Mouse (Mus musculus): ENCODE data around the gene Shank1. TPM values are rescaled to one million over a fixed set of nuclear protein-coding genes. Genes with fewer than 3 reads are reported as not detected.

The Shank1 gene
- polyA plus RNA-seq, 1 experiment from 2014 or later: 9.5 TPM

DNA sequence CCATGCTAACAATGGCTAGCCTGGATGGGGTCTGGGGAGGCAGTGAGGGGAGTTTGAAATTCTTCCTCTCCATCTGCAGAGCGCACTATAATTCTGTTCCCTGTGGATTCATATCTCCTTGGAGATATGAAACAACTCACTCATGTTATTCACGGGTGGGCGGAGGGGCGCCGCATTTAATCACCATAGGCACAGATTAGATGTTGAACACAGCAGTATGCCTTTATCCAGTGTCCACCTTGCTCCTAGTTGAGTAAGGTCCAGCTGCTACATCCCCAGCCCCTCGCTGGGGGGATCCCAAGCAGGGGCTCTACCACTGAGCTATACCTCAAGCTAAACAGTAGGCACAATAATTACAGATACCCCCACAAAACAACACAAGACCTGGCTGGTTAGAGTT lies 45.4 kb downstream of the Shank1 start:
- 0 out of 2 replicates have a peak, but pooled peaks cover 7% of the 10 kb centered on the region for H3K36me3 ChIP-seq (ENCODE audit: control insufficient read depth, insufficient read depth, low read length)
- ATAC-seq: no peak
- H3K27me3 ChIP-seq (replicated peaks; ENCODE audit: control insufficient read depth, insufficient read depth, low read length): peaks cover 66% of the 10 kb centered on the region
- DNase-seq (ENCODE audit: low spot score): no peak
- no peak overlapping the region for H3K4me2 ChIP-seq (ENCODE audit: low read length)
- H3K4me1 ChIP-seq (ENCODE audit: control insufficient read depth, insufficient read depth, low read length): peaks cover 15% of the 10 kb centered on the region
- 55% methylated on average over 6 of the region's 6 CpGs for WGBS
- H3K9ac ChIP-seq (ENCODE audit: low read length): no peak overlapping the region
- H3K4me3 ChIP-seq (ENCODE audit: low read depth, low read length): no peak overlapping the region
- H3K9me3 ChIP-seq (replicated peaks; ENCODE audit: control insufficient read depth, low read length): no peaks in the 10 kb centered on the region
- H3K27ac ChIP-seq (ENCODE audit: low read depth, low read length): no peak overlapping the region

DNA sequence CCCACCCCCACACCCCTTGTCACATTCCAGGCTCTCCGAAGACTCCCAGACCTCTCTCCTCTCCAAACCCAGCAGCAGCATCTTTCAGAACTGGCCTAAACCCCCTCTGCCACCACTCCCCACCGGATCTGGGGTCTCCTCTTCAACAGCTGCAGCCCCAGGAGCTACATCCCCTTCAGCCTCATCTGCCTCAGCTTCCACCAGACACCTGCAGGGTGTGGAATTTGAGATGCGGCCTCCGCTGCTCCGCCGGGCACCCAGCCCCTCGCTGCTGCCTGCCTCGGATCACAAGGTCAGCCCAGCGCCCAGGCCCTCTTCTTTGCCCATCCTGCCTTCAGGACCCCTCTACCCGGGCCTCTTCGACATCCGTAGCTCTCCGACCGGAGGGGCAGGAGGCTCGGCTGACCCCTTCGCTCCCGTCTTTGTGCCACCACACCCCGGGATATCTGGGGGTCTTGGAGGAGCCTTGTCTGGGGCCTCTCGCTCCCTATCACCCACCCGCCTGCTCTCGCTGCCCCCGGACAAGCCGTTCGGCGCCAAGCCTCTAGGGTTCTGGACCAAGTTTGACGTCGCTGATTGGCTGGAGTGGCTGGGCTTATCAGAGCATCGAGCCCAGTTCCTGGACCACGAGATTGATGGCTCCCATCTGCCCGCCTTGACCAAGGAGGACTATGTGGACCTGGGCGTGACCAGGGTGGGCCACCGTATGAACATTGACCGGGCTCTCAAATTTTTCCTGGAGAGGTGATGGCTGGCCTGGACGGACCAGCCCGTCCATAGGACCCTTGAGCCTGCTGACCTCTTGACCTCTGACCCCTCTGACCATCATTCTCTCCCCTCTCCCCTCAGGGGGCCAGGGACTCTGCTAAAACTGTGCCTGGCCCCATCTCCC lies 46.8 kb downstream of the Shank1 start:
- H3K9me3 ChIP-seq (replicated peaks; ENCODE audit: control insufficient read depth, low read length): no peaks in the 10 kb centered on the region
- peaks cover 64% of the 10 kb centered on the region for H3K27me3 ChIP-seq (replicated peaks; ENCODE audit: control insufficient read depth, insufficient read depth, low read length)
- H3K4me1 ChIP-seq (ENCODE audit: control insufficient read depth, insufficient read depth, low read length): peaks cover 13% of the 10 kb centered on the region
- H3K36me3 ChIP-seq (ENCODE audit: control insufficient read depth, insufficient read depth, low read length): 0 out of 2 replicates have a peak, but pooled peaks cover 6% of the 10 kb centered on the region
- WGBS: 3% methylated on average over 35 of the region's 35 CpGs
- peak; percentile 29 for DNase-seq (ENCODE audit: low spot score)
- no peak overlapping the region for H3K4me2 ChIP-seq (ENCODE audit: low read length)
- peak overlapping the region; percentile 37; the same call in 1 of the 2 replicates for H3K9ac ChIP-seq (ENCODE audit: low read length)
- no peak overlapping the region for H3K4me3 ChIP-seq (ENCODE audit: low read depth, low read length)
- no peak overlapping the region for H3K27ac ChIP-seq (ENCODE audit: low read depth, low read length)
- no peak for ATAC-seq

DNA sequence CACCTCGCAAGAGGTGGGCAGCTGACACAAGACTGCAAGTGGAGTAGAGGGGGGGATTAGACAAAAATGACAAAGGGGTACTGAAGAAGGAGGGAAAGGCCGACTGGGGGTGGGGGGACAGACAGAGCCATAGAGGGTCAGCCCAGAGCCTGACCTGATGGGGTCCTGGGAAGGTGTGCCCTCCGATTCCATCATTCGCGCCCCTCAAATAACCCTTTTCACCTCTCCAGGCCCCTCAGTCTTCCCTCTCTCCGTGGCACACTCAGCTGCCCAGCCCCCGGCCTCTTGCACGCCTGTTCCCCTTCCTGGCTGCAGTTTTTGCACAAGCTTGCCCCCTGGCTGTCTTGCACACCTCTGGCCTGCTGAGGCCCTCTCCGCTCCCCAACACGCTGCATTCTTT lies 47.5 kb downstream of the Shank1 start:
- no peak for ATAC-seq

DNA sequence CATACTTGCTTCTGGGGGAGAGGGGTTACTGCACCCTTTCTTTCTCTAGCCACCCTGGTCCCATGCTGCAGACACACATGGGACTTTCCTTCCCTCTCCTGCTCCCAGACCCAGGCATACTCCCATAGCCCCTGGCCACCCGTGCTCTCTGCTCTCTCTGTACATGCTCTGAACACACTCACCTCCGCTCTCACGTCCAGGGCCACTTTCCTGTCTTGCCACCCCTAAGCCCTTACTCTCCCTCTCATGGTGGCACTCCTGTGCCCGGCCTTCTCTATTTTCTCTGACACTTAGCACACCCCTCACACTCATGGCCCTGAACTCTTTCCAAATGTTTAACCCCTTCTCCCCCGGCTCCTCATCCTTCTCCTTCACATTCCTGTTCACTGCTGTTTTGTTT lies 48.0 kb downstream of the Shank1 start:
- H3K9me3 ChIP-seq (replicated peaks; ENCODE audit: control insufficient read depth, low read length): no peaks in the 10 kb centered on the region
- peaks cover 56% of the 10 kb centered on the region for H3K27me3 ChIP-seq (replicated peaks; ENCODE audit: control insufficient read depth, insufficient read depth, low read length)
- H3K27ac ChIP-seq (ENCODE audit: low read depth, low read length): no peak overlapping the region
- 0 out of 2 replicates have a peak, but pooled peaks cover 6% of the 10 kb centered on the region for H3K36me3 ChIP-seq (ENCODE audit: control insufficient read depth, insufficient read depth, low read length)
- H3K4me2 ChIP-seq (ENCODE audit: low read length): peak overlapping the region; percentile 12; the same call in 1 of the 2 replicates
- H3K9ac ChIP-seq (ENCODE audit: low read length): no peak overlapping the region
- no peak overlapping the region for H3K4me3 ChIP-seq (ENCODE audit: low read depth, low read length)
- peaks cover 13% of the 10 kb centered on the region for H3K4me1 ChIP-seq (ENCODE audit: control insufficient read depth, insufficient read depth, low read length)
- 9% methylated on average over 5 of the region's 5 CpGs for WGBS
- ATAC-seq (no peak), DNase-seq (ENCODE audit: low spot score) (peak; percentile 9)

More for the DNA sequence above, 47.5 kb downstream of the Shank1 start:
- H3K36me3 ChIP-seq (ENCODE audit: control insufficient read depth, insufficient read depth, low read length): 0 out of 2 replicates have a peak, but pooled peaks cover 6% of the 10 kb centered on the region
- peaks cover 13% of the 10 kb centered on the region for H3K4me1 ChIP-seq (ENCODE audit: control insufficient read depth, insufficient read depth, low read length)
- peak; percentile 13 for DNase-seq (ENCODE audit: low spot score)
- no peak overlapping the region for H3K4me2 ChIP-seq (ENCODE audit: low read length)
- H3K9me3 ChIP-seq (replicated peaks; ENCODE audit: control insufficient read depth, low read length): no peaks in the 10 kb centered on the region
- H3K27me3 ChIP-seq (replicated peaks; ENCODE audit: control insufficient read depth, insufficient read depth, low read length): peaks cover 61% of the 10 kb centered on the region
- H3K4me3 ChIP-seq (ENCODE audit: low read depth, low read length): no peak overlapping the region
- no peak overlapping the region for H3K27ac ChIP-seq (ENCODE audit: low read depth, low read length)
- WGBS: 15% methylated on average over 5 of the region's 10 CpGs
- no peak overlapping the region for H3K9ac ChIP-seq (ENCODE audit: low read length)

DNA sequence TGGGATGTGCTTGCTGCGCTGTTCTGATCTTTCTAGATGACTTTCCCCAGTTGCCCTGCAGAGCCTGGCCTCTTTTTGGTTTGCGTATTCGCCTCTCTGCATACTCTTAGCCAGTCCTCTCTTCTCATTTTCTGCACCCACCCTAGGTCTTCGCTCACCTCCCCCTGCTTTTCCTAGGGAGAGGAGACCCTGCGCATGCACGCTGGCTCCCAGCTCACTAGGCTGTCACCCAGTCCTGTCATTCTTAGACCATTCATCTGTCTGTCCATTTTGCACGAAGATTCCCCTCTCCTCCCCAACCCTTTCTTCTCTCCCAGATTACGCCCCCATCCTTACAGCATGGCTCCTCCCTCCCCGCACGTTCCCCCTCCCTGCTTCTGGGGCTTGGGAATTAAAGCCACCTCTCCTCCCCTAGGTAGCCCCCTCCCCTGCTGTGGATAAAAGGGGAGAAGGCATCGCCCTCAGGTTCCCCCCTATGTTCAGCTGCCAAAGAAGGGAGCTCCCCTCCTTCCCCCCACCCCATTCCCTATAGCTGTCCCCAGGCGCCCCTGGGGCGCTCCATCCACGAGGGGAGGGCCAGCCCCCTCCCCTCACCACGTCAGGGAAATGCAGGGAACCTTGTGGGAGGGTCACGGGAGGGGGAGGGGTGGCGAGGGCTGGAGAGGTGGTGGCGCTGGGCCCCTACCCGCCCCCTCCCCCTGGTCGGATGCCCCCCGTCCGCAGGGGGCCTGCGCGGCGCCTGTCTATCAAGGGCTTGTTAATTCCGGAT lies 49.0 kb downstream of the Shank1 start:
- Histone ChIP-seq H3K4me2 (ENCODE audit: low read length) (peak overlapping the region; percentile 90), H3K4me3 (ENCODE audit: low read depth, low read length) (peak overlapping the region; percentile 47), H3K4me1 (ENCODE audit: control insufficient read depth, insufficient read depth, low read length) (peaks cover 13% of the 10 kb centered on the region), H3K36me3 (ENCODE audit: control insufficient read depth, insufficient read depth, low read length) (0 out of 2 replicates have a peak, but pooled peaks cover 3% of the 10 kb centered on the region), H3K9ac (ENCODE audit: low read length) (peak overlapping the region; percentile 67), H3K27ac (ENCODE audit: low read depth, low read length) (peak overlapping the region; percentile 87), H3K9me3 (replicated peaks; ENCODE audit: control insufficient read depth, low read length) (no peaks in the 10 kb centered on the region), H3K27me3 (replicated peaks; ENCODE audit: control insufficient read depth, insufficient read depth, low read length) (peaks cover 45% of the 10 kb centered on the region)
- 4% methylated on average over 22 of the region's 26 CpGs for WGBS
- ATAC-seq (peak; percentile 30), DNase-seq (ENCODE audit: low spot score) (peak; percentile 55)

DNA sequence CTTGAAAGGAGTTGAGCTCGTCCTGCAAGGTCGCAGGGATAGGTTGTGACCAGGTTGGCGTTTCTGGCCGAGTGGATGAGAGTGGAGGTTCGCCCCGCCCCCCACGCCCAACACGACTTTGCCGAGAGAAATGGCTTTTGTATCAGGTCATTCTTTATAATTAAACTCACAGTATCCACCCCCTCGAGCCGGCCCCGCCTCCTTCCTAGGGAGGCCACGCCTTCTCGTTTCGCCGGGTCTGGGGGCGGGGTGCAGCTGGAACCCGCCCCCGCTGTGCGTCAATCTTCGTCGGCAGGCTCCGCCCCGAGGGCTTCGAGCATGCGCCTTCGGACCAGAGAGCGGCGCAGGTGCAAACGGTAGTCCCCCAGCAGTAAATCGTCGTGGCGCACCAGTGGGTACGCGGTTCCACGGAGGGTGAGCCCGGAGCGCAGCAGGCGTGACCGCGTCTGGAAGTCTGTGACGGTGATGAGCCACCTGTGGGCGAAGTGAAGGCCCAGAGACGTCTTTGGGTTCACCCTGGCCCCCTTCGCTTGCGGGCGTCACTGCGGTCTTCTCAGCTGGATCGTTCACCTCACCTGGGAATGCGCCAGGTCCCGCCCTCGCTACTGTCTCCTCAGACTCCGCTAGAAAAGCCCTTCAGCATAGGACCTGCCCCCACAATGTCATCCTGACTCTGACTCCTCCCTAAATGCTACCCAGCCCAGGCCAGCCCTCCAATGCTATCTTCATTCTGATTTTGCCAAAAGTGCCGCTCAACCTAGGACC lies 50.0 kb downstream of the Shank1 start:
- under 1% methylated on average over 54 of the region's 54 CpGs for whole genome bisulfite sequencing
- H3K4me1 ChIP-seq (ENCODE audit: control insufficient read depth, insufficient read depth, low read length): peaks cover 13% of the 10 kb centered on the region
- no peaks in the 10 kb centered on the region for H3K9me3 ChIP-seq (replicated peaks; ENCODE audit: control insufficient read depth, low read length)
- ATAC-seq (peak; percentile 83), DNase-seq (ENCODE audit: low spot score) (peak; percentile 96)
- H3K27ac ChIP-seq (ENCODE audit: low read depth, low read length): peak overlapping the region; percentile 87; the same call in 1 of the 2 replicates
- H3K9ac ChIP-seq (ENCODE audit: low read length): peak overlapping the region; percentile 67
- H3K27me3 ChIP-seq (replicated peaks; ENCODE audit: control insufficient read depth, insufficient read depth, low read length): peaks cover 35% of the 10 kb centered on the region
- peak overlapping the region; percentile 90 for H3K4me2 ChIP-seq (ENCODE audit: low read length)
- no peaks in the 10 kb centered on the region for H3K36me3 ChIP-seq (ENCODE audit: control insufficient read depth, insufficient read depth, low read length)
- H3K4me3 ChIP-seq (ENCODE audit: low read depth, low read length): peak overlapping the region; percentile 47

DNA sequence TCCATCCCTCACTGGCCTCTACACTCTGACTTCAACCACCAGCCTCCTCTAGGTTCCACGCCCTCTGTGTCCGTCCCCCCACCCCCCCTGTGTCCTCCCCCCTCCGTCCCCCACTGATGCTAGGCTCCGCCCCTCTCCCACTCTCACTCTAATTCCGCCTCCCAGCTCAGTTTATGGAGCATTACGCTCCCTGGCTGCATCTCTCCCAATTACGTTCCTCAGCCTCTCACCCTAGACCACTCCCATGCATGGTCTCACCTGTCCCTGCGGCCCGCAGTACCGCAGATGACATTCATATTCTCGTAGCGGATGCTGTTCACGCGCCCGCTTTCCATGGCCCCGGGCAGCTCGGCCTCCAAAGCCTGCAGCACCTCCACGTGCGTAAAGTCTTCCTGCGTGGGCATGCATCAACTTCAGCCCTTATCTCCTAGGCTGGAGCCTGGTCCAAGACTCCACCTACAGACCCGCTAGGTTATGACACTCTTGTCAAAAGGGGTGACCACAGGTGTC lies 50.8 kb downstream of the Shank1 start:
- peak overlapping the region; percentile 67; the same call in 1 of the 2 replicates for H3K9ac ChIP-seq (ENCODE audit: low read length)
- peaks cover 13% of the 10 kb centered on the region for H3K4me1 ChIP-seq (ENCODE audit: control insufficient read depth, insufficient read depth, low read length)
- H3K4me2 ChIP-seq (ENCODE audit: low read length): peak overlapping the region; percentile 90
- H3K4me3 ChIP-seq (ENCODE audit: low read depth, low read length): peak overlapping the region; percentile 47
- no peaks in the 10 kb centered on the region for H3K9me3 ChIP-seq (replicated peaks; ENCODE audit: control insufficient read depth, low read length)
- no peaks in the 10 kb centered on the region for H3K36me3 ChIP-seq (ENCODE audit: control insufficient read depth, insufficient read depth, low read length)
- peak; percentile 4 for ATAC-seq
- peak overlapping the region; percentile 11; the same call in 1 of the 2 replicates for H3K27ac ChIP-seq (ENCODE audit: low read depth, low read length)
- WGBS: 8% methylated on average over 21 of the region's 21 CpGs
- DNase-seq (ENCODE audit: low spot score): peak; percentile 28
- peaks cover 27% of the 10 kb centered on the region for H3K27me3 ChIP-seq (replicated peaks; ENCODE audit: control insufficient read depth, insufficient read depth, low read length)

DNA sequence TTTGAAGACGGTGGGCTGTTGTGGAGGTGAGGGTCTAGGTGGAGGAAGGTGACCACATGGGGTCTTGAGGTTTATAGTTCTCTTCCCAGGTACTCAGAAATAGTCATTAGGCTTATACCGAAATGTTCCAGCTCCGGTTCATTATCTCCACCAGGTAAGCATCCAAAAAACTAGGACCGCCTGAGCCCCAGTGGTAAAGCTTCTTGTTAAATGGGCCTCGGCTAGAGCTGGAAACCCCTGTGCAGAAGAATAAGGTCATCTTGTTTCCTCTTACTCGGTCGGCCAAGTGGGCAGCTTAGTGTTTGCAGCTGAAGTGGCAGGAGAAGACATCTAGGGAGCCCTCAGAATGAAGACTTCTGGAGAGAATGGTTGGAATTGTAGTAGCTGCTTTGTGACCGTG lies 62.6 kb downstream of the Shank1 start:
- Histone ChIP-seq H3K4me2 (ENCODE audit: low read length) (no peak overlapping the region), H3K4me1 (ENCODE audit: control insufficient read depth, insufficient read depth, low read length) (peaks cover 7% of the 10 kb centered on the region), H3K9me3 (replicated peaks; ENCODE audit: control insufficient read depth, low read length) (no peaks in the 10 kb centered on the region), H3K27ac (ENCODE audit: low read depth, low read length) (no peak overlapping the region), H3K9ac (ENCODE audit: low read length) (no peak overlapping the region), H3K27me3 (replicated peaks; ENCODE audit: control insufficient read depth, insufficient read depth, low read length) (no peaks in the 10 kb centered on the region), H3K4me3 (ENCODE audit: low read depth, low read length) (no peak overlapping the region), H3K36me3 (ENCODE audit: control insufficient read depth, insufficient read depth, low read length) (no peaks in the 10 kb centered on the region)
- ATAC-seq (no peak), DNase-seq (ENCODE audit: low spot score) (no peak)
- 94% methylated on average over 8 of the region's 8 CpGs for WGBS

All from forebrain, embryonic 14.5 days (tissue).